Mouse (Mus musculus): ENCODE measurements around the gene Stxbp5l.

DNA sequence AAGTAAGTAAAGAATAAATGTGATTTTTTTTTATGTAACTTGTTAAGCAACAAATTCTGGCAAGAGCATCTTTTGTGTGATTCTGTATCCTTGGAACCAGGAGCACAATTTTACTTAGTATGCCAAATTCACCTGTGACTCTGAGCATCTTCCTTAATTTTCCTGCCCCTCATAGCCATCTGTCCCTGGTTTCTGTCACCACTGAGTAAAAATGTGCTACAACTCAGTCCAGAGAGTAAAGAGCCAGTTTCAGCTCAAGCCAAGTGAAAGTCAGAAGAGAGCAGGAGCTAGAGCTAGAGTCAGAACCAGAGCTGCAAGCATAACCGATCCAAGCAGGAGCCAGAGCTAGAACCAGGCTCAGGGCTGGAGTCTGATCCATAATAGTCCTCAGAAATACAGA lies 46.6 kb downstream of the Stxbp5l start:
- TF ChIP-seq POLR2A (IDR thresholded peaks at IDR 0.05; ENCODE audit: borderline replicate concordance, insufficient read depth, low read length) (no peak), CTCF (IDR thresholded peaks at IDR 0.05; ENCODE audit: borderline replicate concordance, insufficient read depth, low read depth, low read length) (no peak)
